1 mouse cellular context compared by ENCODE assay signal in the genomic region with DNA sequence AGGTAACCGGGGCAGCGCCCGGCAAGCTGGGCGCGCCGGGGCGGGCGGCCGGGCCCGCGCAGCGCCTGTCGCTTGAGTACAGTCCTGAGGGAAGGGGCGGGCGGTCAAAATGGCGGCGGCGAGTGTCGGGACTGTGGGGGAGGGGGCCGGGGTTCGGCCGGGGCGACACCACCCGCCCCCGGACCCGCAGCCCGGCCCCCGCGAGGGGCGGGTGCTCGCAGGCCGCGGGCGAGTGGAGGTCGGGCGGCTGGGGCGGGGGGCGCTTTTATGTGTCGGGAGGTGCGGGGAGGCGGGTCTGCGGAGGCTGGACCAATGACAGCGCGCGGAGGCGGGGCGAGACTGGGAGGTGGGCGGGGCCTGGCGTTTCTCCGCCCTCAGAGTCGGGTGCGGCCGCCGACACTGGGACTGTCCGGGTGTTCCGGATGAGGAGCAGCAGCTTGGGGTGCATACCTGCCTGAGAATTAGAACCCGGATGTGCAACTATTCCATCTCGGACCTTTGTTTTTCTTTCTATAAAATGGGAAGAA.
TF ChIP-seq lines count a peak whose summit lies in the region.

No protein-coding gene starts in this region.

TF ChIP-seq in MEL, 35 proteins besides CTCF, POLR2A, EP300 and RAD21 (continued from another document):
- peak; percentile 49 for TF ChIP-seq NELFE (IDR thresholded peaks at IDR 0.05; ENCODE audit: low read depth, low read length)
- no peak for TF ChIP-seq TAL1 (IDR thresholded peaks at IDR 0.05; ENCODE audit: low read length)
- no peak; the same call in 1 of the 2 replicates for TF ChIP-seq SIN3A (IDR thresholded peaks at IDR 0.05; ENCODE audit: low read length)
- TF ChIP-seq MYB (IDR thresholded peaks at IDR 0.05; ENCODE audit: low read depth, low read length): no peak
- no peak for TF ChIP-seq ZMIZ1 (IDR thresholded peaks at IDR 0.05; ENCODE audit: low read depth, low read length)
- no peak for TF ChIP-seq BHLHE40 (IDR thresholded peaks at IDR 0.05; ENCODE audit: borderline replicate concordance, low read depth, low read length)
- TF ChIP-seq ZNF384 (IDR thresholded peaks at IDR 0.05; ENCODE audit: low read depth, low read length): no peak
- TF ChIP-seq MAZ (IDR thresholded peaks at IDR 0.05; ENCODE audit: low read depth, low read length): peak; percentile 64; the same call in 1 of the 2 replicates
- no peak for TF ChIP-seq USF1 (IDR thresholded peaks at IDR 0.05; ENCODE audit: low read depth, low read length)
- no peak for TF ChIP-seq CHD2 (IDR thresholded peaks at IDR 0.05; ENCODE audit: low read length)
- peak; percentile 4; the same call in 1 of the 2 replicates for TF ChIP-seq MXI1 (IDR thresholded peaks at IDR 0.05; ENCODE audit: low read depth, low read length)
- no peak for TF ChIP-seq SMC3 (IDR thresholded peaks at IDR 0.05; ENCODE audit: low read depth, low read length)
- TF ChIP-seq POLR2AphosphoS2 (IDR thresholded peaks at IDR 0.05; ENCODE audit: low read length): no peak; the same call in 1 of the 2 replicates
- no peak for TF ChIP-seq TCF12 (IDR thresholded peaks at IDR 0.05; ENCODE audit: low read depth, low read length)
- TF ChIP-seq TBP (IDR thresholded peaks at IDR 0.05; ENCODE audit: low read depth, low read length): peak; percentile 68; the same call in 1 of the 2 replicates
- no peak for TF ChIP-seq ETS1 (IDR thresholded peaks at IDR 0.05; ENCODE audit: low read depth, low read length)
